Mouse (Mus musculus): ENCODE measurements around the gene Stra6.

- TF ChIP-seq CTCF (IDR thresholded peaks at IDR 0.05; ENCODE audit: borderline replicate concordance, insufficient read depth, low read depth, low read length) (no peak), POLR2A (IDR thresholded peaks at IDR 0.05; ENCODE audit: borderline replicate concordance, insufficient read depth, low read length) (no peak)
These were observed 34.7 kb upstream of the Stra6 start for GRCm38 (mm10) chr9:58028841-58029240.

Data from cerebellum, adult 2 months (tissue).